Mouse (Mus musculus): ENCODE results near the gene Dnajb2. TPM values are rescaled to one million over a fixed set of nuclear protein-coding genes. Genes with fewer than 3 reads are reported as not detected.

Dnajb2 gene
- 30.4 and 31.3 TPM in 2 replicates for polyA plus RNA-seq (2015; fragmentation: Nextera tagmentation; extraction: Ambion mirVana)

DNA sequence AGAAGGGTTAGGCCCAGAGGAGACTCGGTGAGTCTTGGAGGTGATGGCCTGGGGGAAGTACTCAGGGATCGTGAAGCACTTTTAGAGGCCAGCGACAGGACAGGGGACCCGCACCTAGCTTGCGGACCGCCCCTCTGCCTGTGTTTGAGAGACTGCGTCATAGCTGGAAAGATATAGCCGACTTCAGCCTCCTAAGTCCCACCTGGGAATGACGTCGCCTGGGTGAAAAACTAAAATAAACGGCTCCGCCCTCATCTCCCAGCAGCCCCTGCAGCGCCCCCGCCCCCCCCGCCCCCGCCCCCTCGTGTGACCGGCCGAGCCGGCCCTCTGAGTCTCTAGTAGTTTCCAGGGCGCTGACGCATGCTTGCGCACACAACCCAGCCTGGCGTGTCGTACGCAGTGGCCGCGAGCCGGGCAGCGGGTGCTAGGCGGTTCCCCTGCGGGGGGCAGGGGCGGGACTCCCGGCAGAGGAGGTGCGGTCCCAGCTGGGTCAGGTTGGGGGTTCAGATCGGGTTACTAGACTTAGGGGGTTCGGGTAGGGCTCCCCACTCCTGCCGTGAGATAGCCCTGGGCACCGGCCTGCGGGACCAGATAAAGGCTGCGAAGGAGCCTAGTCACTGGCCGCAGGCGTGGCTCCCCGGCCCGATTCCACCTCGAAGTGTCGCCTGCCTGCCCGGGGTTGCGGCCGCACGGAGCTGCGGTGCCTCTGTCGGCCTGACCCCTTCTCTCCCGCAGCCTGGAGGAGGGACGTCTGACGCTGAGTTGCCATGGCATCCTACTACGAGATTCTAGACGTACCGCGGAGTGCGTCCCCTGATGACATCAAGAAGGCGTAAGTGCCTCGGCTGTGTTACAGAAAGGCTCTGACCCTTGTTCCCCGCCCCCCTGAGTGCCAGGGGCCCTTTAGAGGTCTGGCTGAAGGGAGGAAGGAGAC, at the start of gene Dnajb2:
TSS of gene Dnajb2 (plus strand) at position 290 of the 934 bp plus-strand sequence.
- WGBS = under 1% methylated on average over 63 of the region's 64 CpGs
- Histone ChIP-seq H3K9ac (ENCODE audit: low read depth, low read length) (peak within 1 kb of the TSS; percentile 79), H3K36me3 (ENCODE audit: insufficient read depth, low read length) (peaks cover 8% of the 10 kb centered on the region; the same call in 1 of the 2 replicates), H3K27ac (peak within 1 kb of the TSS; percentile 88), H3K27me3 (ENCODE audit: insufficient read depth, low read length) (no peaks in the 10 kb centered on the region), H3K4me1 (replicated peaks; ENCODE audit: insufficient read depth, low read length) (no peaks in the 10 kb centered on the region; the same call in 1 of the 2 replicates), H3K4me2 (ENCODE audit: low read length) (peak within 1 kb of the TSS; percentile 95), H3K4me3 (replicated peaks; ENCODE audit: low read depth, low read length) (peak within 1 kb of the TSS; percentile 60), H3K9me3 (replicated peaks; ENCODE audit: low read length) (no peaks in the 10 kb centered on the region)
- ATAC-seq (replicated peaks; ENCODE audit: low FRiP score, low read depth) (peak; percentile 95), DNase-seq (ENCODE audit: low spot score) (peak; percentile 88)
- no peak for TF ChIP-seq CTCF (IDR thresholded peaks at IDR 0.05; ENCODE audit: low read depth)

DNA sequence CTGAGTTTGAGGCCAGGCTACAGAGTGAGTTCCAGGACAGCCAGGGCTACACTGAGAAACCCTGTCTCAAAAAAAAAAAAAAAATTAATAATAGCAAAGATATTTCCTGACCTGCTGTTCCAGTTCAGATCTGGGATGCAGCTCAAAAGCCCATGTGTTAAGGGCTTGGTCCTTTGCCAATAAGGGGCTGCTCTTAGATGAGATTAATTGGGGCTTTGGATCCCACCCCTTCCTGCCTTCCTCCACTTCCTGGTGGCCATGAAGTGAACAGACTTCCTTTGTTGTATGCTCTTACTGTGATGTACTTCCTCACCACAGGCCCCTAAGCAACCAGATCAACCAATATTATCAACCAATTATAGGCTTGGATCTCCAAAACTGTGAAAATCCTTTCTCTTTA, 49.1 kb upstream of the Dnajb2 start:
- ATAC-seq (replicated peaks; ENCODE audit: low FRiP score, low read depth) (no peak), DNase-seq (ENCODE audit: low spot score) (peak; percentile 36)
- H3K36me3 ChIP-seq (ENCODE audit: insufficient read depth, low read length) = peaks cover 50% of the 10 kb centered on the region

DNA sequence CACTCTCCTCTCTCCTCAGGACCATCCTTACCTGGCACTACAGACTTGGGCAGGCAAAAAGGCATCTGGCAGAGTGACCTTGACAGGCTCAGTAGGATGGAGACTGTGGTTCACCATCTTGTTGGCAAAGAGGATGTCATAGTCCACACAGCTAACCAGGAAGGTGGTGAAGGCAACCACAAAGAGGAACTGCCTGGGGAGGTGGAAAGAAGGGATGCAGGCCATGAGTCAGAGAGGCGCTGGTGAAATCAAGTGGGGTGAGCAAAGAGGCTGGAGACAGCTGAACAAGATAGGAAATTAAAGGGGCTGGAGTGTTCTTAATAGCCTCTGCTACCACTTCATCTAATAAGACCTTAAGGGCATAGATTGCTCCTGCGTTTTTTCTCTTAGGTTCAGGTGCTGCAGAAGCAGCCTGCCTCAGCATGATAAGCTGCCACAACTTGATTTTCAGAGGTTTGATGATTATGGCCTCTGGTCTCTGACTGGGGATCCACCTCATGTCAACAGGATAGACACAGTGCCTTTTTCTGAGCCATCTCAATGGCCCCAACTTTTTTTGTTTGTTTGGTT, 48.2 kb upstream of the Dnajb2 start:
- Histone ChIP-seq H3K9me3 (replicated peaks; ENCODE audit: low read length) (no peaks in the 10 kb centered on the region), H3K4me3 (replicated peaks; ENCODE audit: low read depth, low read length) (no peak overlapping the region), H3K9ac (ENCODE audit: low read depth, low read length) (no peak overlapping the region), H3K4me2 (ENCODE audit: low read length) (no peak overlapping the region), H3K36me3 (ENCODE audit: insufficient read depth, low read length) (peaks cover 42% of the 10 kb centered on the region), H3K4me1 (replicated peaks; ENCODE audit: insufficient read depth, low read length) (peaks cover 8% of the 10 kb centered on the region), H3K27me3 (ENCODE audit: insufficient read depth, low read length) (no peaks in the 10 kb centered on the region), H3K27ac (no peak overlapping the region)
- no peak for DNase-seq (ENCODE audit: low spot score)
- WGBS = 90% methylated on average over 2 of the region's 2 CpGs
- no peak for TF ChIP-seq CTCF (IDR thresholded peaks at IDR 0.05; ENCODE audit: low read depth)
- no peak for ATAC-seq (replicated peaks; ENCODE audit: low FRiP score, low read depth)

More for the DNA sequence above, 49.1 kb upstream of the Dnajb2 start:
- H3K27me3 ChIP-seq (ENCODE audit: insufficient read depth, low read length) = no peaks in the 10 kb centered on the region
- no peaks in the 10 kb centered on the region for H3K9me3 ChIP-seq (replicated peaks; ENCODE audit: low read length)
- H3K4me2 ChIP-seq (ENCODE audit: low read length) = no peak overlapping the region
- H3K4me1 ChIP-seq (replicated peaks; ENCODE audit: insufficient read depth, low read length) = peaks cover 8% of the 10 kb centered on the region; the same call in 1 of the 2 replicates
- TF ChIP-seq CTCF (IDR thresholded peaks at IDR 0.05; ENCODE audit: low read depth) = no peak
- no peak overlapping the region for H3K27ac ChIP-seq
- H3K4me3 ChIP-seq (replicated peaks; ENCODE audit: low read depth, low read length) = no peak overlapping the region
- H3K9ac ChIP-seq (ENCODE audit: low read depth, low read length) = no peak overlapping the region

DNA sequence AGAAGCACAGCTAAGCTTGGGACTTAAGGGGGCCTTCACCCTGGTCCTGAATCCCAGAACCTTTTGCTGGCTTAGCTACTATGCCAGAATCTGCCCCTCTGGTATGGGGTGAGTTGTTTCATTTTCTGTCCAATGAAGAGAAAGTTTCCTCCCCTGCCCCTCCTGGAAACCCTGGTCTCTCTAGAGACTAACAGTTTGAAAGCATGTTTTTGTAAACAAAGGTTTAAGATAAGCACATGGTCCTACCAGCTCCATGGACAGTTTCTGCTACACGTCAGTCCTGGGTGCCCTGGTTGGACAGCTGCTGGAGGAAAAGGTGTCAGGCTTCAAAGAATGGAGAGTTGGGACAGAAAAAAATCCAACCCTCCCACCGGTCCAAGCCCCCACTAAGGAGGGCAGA, 45.6 kb upstream of the Dnajb2 start:
- peak overlapping the region; percentile 89; the same call in 1 of the 2 replicates for H3K9ac ChIP-seq (ENCODE audit: low read depth, low read length)
- WGBS = 56% methylated on average over 2 of the region's 2 CpGs

DNA sequence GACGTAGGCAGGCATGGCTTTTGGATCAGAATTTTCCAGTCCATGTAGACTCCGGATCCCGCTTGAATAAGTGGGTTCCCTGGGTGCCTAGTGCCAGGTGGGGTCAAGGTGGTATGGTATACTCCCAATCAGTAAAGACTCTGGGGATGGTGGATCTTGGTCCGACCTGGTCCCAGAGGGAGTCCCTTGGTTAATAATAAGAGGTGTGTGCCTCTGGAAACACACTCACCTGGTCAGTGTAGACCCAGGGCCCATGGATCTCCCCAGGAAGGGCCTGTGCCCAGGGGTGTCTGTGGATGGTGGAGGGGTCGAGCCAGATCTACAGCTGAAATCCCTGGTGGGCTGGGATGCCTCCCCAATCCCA, 45.0 kb upstream of the Dnajb2 start:
- Histone ChIP-seq H3K36me3 (ENCODE audit: insufficient read depth, low read length) (peaks cover 21% of the 10 kb centered on the region), H3K4me2 (ENCODE audit: low read length) (peak overlapping the region; percentile 94), H3K4me1 (replicated peaks; ENCODE audit: insufficient read depth, low read length) (peaks cover 13% of the 10 kb centered on the region), H3K27ac (peak overlapping the region; percentile 90), H3K9ac (ENCODE audit: low read depth, low read length) (peak overlapping the region; percentile 89), H3K4me3 (replicated peaks; ENCODE audit: low read depth, low read length) (peak overlapping the region; percentile 92), H3K27me3 (ENCODE audit: insufficient read depth, low read length) (no peaks in the 10 kb centered on the region), H3K9me3 (replicated peaks; ENCODE audit: low read length) (no peaks in the 10 kb centered on the region)
- ATAC-seq (replicated peaks; ENCODE audit: low FRiP score, low read depth) = no peak
- WGBS = 45% methylated on average over 5 of the region's 5 CpGs
- TF ChIP-seq CTCF (IDR thresholded peaks at IDR 0.05; ENCODE audit: low read depth) = no peak
- no peak for DNase-seq (ENCODE audit: low spot score)

More for the DNA sequence above, 45.6 kb upstream of the Dnajb2 start:
- no peak overlapping the region for H3K27ac ChIP-seq
- no peaks in the 10 kb centered on the region for H3K9me3 ChIP-seq (replicated peaks; ENCODE audit: low read length)
- no peak for TF ChIP-seq CTCF (IDR thresholded peaks at IDR 0.05; ENCODE audit: low read depth)
- DNase-seq (ENCODE audit: low spot score) (no peak), ATAC-seq (replicated peaks; ENCODE audit: low FRiP score, low read depth) (no peak)
- no peaks in the 10 kb centered on the region for H3K27me3 ChIP-seq (ENCODE audit: insufficient read depth, low read length)
- H3K4me3 ChIP-seq (replicated peaks; ENCODE audit: low read depth, low read length) = no peak overlapping the region
- H3K4me1 ChIP-seq (replicated peaks; ENCODE audit: insufficient read depth, low read length) = peaks cover 13% of the 10 kb centered on the region
- peak overlapping the region; percentile 94 for H3K4me2 ChIP-seq (ENCODE audit: low read length)
- H3K36me3 ChIP-seq (ENCODE audit: insufficient read depth, low read length) = peaks cover 21% of the 10 kb centered on the region

DNA sequence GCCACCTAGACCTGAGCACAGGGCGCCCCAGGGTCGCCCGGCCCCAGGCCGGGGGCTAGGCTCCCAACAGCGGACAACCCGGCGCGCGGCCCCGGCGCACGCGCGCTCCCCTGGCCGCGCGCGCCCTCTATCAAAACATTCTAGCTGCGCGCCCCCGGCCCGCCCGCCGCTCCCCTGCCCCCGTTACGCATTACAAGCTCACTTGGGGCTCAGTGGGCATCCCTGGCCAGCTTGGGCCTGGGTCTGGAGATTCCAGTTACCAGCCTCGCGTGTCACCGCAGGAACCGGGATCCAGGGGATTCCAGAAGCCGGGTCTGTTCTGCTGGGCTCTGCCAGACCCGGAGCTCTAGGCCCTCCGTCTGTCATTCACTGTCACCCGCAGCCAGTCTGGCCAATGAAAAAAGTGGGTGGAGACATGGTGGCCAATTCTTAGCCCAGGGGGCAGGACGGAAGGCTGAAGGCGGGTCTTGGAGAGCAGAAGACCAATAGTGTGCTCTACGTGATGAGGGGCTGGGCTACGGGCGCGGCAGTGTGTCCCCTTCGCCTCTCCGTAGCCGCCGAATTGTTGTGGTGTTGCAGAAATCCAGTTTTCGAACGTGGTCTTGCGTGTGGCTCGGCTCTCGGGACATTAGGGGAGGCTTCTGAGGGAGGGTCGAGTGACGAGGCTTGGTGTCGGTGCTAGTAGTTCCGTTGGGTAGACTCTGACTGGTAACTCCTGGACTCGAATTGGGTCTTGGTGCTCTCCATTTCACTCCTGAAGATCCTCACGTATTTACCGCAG, 44.4 kb upstream of the Dnajb2 start, which contains the start of the genes Ankzf1 and Atg9a:
TSS of gene Ankzf1 (plus strand) at position 530 of the 781 bp plus-strand sequence.
TSS of gene Atg9a (minus strand) at position 575 of the 781 bp plus-strand sequence.
- peak within 1 kb of the TSS; percentile 89 for H3K9ac ChIP-seq (ENCODE audit: low read depth, low read length)
- H3K4me3 ChIP-seq (replicated peaks; ENCODE audit: low read depth, low read length) = peak within 1 kb of the TSS; percentile 92
- no peaks in the 10 kb centered on the region for H3K9me3 ChIP-seq (replicated peaks; ENCODE audit: low read length)
- ATAC-seq (replicated peaks; ENCODE audit: low FRiP score, low read depth) (peak; percentile 99), DNase-seq (ENCODE audit: low spot score) (peak; percentile 100)
- H3K27ac ChIP-seq = peak within 1 kb of the TSS; percentile 93
- WGBS = under 1% methylated on average over 54 of the region's 56 CpGs
- H3K27me3 ChIP-seq (ENCODE audit: insufficient read depth, low read length) = no peaks in the 10 kb centered on the region
- peak within 1 kb of the TSS; percentile 94 for H3K4me2 ChIP-seq (ENCODE audit: low read length)
- H3K36me3 ChIP-seq (ENCODE audit: insufficient read depth, low read length) = peaks cover 20% of the 10 kb centered on the region
- peaks cover 13% of the 10 kb centered on the region for H3K4me1 ChIP-seq (replicated peaks; ENCODE audit: insufficient read depth, low read length)
- TF ChIP-seq CTCF (IDR thresholded peaks at IDR 0.05; ENCODE audit: low read depth) = peak; percentile 37; the same call in 1 of the 2 replicates
